Mouse (Mus musculus): ENCODE measurements at regions not wholly inside any gene's neighbourhood (a gene's known extent, or its start where the extent isn't known, plus 50 kb on each side); places are given as distances from the start of the nearest gene placed in this dataset.

- no peaks in the 10 kb centered on the region for H3K27me3 ChIP-seq
- ATAC-seq (no peak), DNase-seq (ENCODE audit: low read depth, low spot score) (no peak)
- ChIA-PET CTCF (no interaction called here), POLR2A (no interaction called here)
- in situ Hi-C loops (cut with MboI; ENCODE audit: low pct_unique_long_range_greater_than_20kb) = no loop called here
- TF ChIP-seq CTCF (IDR thresholded peaks at IDR 0.05) = no peak
These were observed 179.9 kb downstream of the Fgf10 start for GRCm38 (mm10) chr13:118849541-118849940.

DNA sequence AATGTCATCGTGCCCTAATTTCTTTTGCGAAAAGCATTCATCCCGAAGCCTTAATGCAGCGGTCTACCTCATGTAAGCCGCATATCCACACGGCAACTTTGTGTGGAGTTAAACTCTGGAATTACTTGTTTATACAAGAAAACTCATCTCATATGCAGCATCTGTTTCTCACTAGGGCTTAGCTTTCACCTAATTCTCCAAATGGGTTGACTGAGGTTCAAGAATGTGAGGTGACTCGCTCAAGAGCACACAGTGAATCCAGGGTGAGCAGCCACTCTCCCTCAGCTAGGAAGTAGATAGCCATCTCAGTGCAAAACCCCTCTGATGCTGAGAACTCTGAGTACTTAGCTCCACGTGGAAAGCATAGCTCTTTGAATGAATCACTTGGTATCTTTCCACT, 181.1 kb downstream of the Fgf10 start:
- ATAC-seq = peak; percentile 83
- peak; percentile 12 for DNase-seq (ENCODE audit: low read depth, low spot score)
- ChIA-PET POLR2A (no interaction called here), CTCF (interaction anchor here (1.5 kb wide), 1 partner anchor 13 kb away, joined by 3 read pairs; no protein-coding TSS in a partner anchor)
- TF ChIP-seq CTCF (IDR thresholded peaks at IDR 0.05) = no peak
- no peaks in the 10 kb centered on the region for H3K27me3 ChIP-seq
- in situ Hi-C loops (cut with MboI; ENCODE audit: low pct_unique_long_range_greater_than_20kb) = no loop called here

- H3K27me3 ChIP-seq = no peaks in the 10 kb centered on the region
- ATAC-seq = no peak
- in situ Hi-C loops (cut with MboI; ENCODE audit: low pct_unique_long_range_greater_than_20kb) = no loop called here
- no peak for DNase-seq (ENCODE audit: low read depth, low spot score)
- ChIA-PET POLR2A (no interaction called here), CTCF (no interaction called here)
- TF ChIP-seq CTCF (IDR thresholded peaks at IDR 0.05) = no peak
These were observed 216.8 kb downstream of the Fgf10 start for GRCm38 (mm10) chr13:118886339-118886810.

GRCm38 (mm10) chr13:118895079-118895478, 225.5 kb downstream of the Fgf10 start:
- in situ Hi-C loops (cut with MboI; ENCODE audit: low pct_unique_long_range_greater_than_20kb) = no loop called here
- no peak for ATAC-seq
- ChIA-PET CTCF (no interaction called here), POLR2A (no interaction called here)
- no peak for DNase-seq (ENCODE audit: low read depth, low spot score)
- TF ChIP-seq CTCF (IDR thresholded peaks at IDR 0.05) = no peak
- H3K27me3 ChIP-seq = no peaks in the 10 kb centered on the region

DNA sequence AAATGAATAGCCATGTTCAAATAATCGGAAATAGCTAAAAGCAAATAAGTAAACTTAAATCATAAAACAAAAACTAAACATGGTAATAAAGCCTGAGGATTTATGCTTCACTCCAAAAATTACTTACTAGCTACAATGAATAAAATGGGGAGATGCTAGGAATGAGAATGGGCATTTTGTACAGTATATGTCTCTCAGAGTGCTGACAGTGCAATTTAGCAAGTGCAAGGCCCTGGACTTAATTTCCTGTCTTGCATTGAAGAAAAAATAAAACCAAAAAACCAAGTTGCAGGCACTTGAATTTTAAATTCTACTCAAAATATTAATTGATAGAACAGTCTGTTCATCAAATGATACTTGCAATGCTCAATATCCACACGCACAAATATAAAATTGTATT, 232.4 kb downstream of the Fgf10 start:
- TF ChIP-seq CTCF (IDR thresholded peaks at IDR 0.05) = no peak
- no peaks in the 10 kb centered on the region for H3K27me3 ChIP-seq
- in situ Hi-C loops (cut with MboI; ENCODE audit: low pct_unique_long_range_greater_than_20kb) = no loop called here
- ATAC-seq = no peak
- DNase-seq (ENCODE audit: low read depth, low spot score) = no peak
- ChIA-PET POLR2A (no interaction called here), CTCF (interaction anchor here (0.7 to 2.4 kb wide), 4 partner anchors 9 to 14 kb away, joined by 3 to 10 read pairs (median 5); no protein-coding TSS in a partner anchor)

DNA sequence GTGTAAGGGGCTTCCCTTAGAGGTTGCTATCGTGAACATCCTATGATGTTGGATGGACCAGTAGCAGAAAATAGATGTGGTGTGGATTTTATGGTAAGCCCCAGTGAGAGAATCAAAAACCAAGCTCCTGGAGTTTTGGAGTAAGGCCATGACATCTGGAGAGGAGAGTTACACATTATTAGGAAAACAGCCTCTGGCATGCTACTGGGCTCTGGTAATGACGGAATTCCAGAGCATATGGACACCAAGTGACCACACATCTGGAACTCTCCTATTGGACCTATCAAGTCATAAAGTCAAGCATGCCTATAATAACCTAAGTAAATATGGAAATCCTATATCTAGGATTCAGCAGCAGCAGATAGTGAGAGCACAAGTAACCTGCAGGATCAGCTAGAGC, 240.8 kb downstream of the Fgf10 start:
- DNase-seq (ENCODE audit: low read depth, low spot score) (no peak), ATAC-seq (no peak)
- in situ Hi-C loops (cut with MboI; ENCODE audit: low pct_unique_long_range_greater_than_20kb) = no loop called here
- POLR2A ChIA-PET = no interaction called here
- H3K27me3 ChIP-seq = no peaks in the 10 kb centered on the region
- TF ChIP-seq CTCF (IDR thresholded peaks at IDR 0.05) = no peak
- CTCF ChIA-PET = interaction anchor here (2.0 kb wide), 1 partner anchor 9 kb away, joined by 7 read pairs; no protein-coding TSS in a partner anchor

DNA sequence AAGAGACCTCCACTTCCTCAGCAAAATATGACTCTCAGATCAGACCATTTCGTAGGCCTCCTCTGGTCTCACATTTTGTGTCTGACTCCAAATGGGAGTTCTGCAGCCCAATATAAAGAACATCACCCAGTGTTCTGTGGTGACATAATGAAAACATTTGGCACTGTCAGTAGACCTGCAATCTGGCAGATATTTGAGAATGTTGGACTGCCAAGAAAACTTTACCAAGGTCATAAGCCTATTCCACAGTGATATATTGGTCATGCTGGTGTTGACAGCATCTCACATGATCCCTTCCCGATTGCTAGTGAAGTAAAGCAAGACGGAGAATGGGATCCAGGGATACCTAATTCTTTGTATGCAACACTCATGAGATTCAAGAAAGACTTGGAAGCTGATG, 271.2 kb downstream of the Fgf10 start:
- ATAC-seq = no peak
- CTCF ChIA-PET = no interaction called here
- POLR2A ChIA-PET = no interaction called here
- TF ChIP-seq CTCF (IDR thresholded peaks at IDR 0.05) = no peak
- no peak for DNase-seq (ENCODE audit: low read depth, low spot score)
- in situ Hi-C loops (cut with MboI; ENCODE audit: low pct_unique_long_range_greater_than_20kb) = no loop called here
- no peaks in the 10 kb centered on the region for H3K27me3 ChIP-seq

GRCm38 (mm10) chr13:118966120-118966676, 296.6 kb downstream of the Fgf10 start:
- no peaks in the 10 kb centered on the region for H3K27me3 ChIP-seq
- ATAC-seq = no peak
- no peak for TF ChIP-seq CTCF (IDR thresholded peaks at IDR 0.05)
- DNase-seq (ENCODE audit: low read depth, low spot score) = no peak
- in situ Hi-C loops (cut with MboI; ENCODE audit: low pct_unique_long_range_greater_than_20kb) = no loop called here
- ChIA-PET CTCF (no interaction called here), POLR2A (no interaction called here)

- TF ChIP-seq CTCF (IDR thresholded peaks at IDR 0.05) = no peak
- no peaks in the 10 kb centered on the region for H3K27me3 ChIP-seq
- in situ Hi-C loops (cut with MboI; ENCODE audit: low pct_unique_long_range_greater_than_20kb) = no loop called here
- ChIA-PET POLR2A (no interaction called here), CTCF (interaction anchor here (1.0 kb wide), 1 partner anchor 13 kb away, joined by 4 read pairs; no protein-coding TSS in a partner anchor)
- DNase-seq (ENCODE audit: low read depth, low spot score) (no peak), ATAC-seq (no peak)
These were observed 298.1 kb downstream of the Fgf10 start for GRCm38 (mm10) chr13:118967707-118968106.

DNA sequence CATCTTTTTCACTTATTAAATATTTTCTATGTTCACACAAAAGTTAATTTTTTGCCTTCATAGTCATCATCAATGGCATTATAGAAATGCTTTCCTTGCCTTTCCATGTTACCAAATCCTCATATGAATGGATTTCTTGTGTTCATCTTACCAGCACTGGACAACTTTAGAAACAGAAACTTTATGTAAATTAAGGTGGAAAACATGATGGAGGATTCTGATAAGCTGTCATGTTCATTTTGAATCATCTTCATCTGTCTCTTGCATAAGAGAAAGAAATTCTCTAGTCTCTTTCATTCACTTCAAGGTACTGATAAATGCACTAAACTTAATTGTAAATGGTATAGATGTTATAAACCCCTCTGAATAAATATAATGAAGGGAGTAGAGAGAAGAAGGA, 305.4 kb downstream of the Fgf10 start:
- DNase-seq (ENCODE audit: low read depth, low spot score) = no peak
- CTCF ChIA-PET = no interaction called here
- no peak for ATAC-seq
- POLR2A ChIA-PET = no interaction called here
- no peak for TF ChIP-seq CTCF (IDR thresholded peaks at IDR 0.05)
- in situ Hi-C loops (cut with MboI; ENCODE audit: low pct_unique_long_range_greater_than_20kb) = no loop called here
- H3K27me3 ChIP-seq = no peaks in the 10 kb centered on the region

DNA sequence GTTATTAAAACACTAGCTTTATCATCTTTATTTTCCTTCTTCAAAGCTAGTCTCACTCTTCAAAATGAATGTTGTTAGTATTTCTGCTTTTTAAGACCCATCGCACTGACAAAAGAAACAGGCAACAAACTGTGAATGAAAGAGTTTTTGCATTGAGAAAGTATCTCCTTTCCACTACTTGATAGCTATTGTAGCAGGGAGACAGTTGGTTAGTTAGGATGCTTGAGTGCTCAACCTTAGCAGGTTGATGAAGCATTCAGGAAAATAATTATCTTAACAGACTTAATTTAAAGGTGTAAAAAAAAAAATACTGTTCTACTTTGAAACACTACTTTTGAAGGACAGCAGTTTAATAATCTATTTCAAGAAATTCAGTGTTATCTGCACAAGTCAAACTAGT, 305.9 kb downstream of the Fgf10 start:
- DNase-seq (ENCODE audit: low read depth, low spot score) (no peak), ATAC-seq (no peak)
- ChIA-PET CTCF (no interaction called here), POLR2A (no interaction called here)
- TF ChIP-seq CTCF (IDR thresholded peaks at IDR 0.05) = no peak
- H3K27me3 ChIP-seq = no peaks in the 10 kb centered on the region
- in situ Hi-C loops (cut with MboI; ENCODE audit: low pct_unique_long_range_greater_than_20kb) = no loop called here

- DNase-seq (ENCODE audit: low read depth, low spot score) (no peak), ATAC-seq (no peak)
- in situ Hi-C loops (cut with MboI; ENCODE audit: low pct_unique_long_range_greater_than_20kb) = no loop called here
- no peak for TF ChIP-seq CTCF (IDR thresholded peaks at IDR 0.05)
- ChIA-PET CTCF (interaction anchor here (1.5 kb wide), 1 partner anchor 11 kb away, joined by 4 read pairs; no protein-coding TSS in a partner anchor), POLR2A (no interaction called here)
- H3K27me3 ChIP-seq = no peaks in the 10 kb centered on the region
These were observed 309.9 kb downstream of the Fgf10 start for GRCm38 (mm10) chr13:118979505-118979904.

Measured in Patski (cell line).